Mouse (Mus musculus): Measurements from ENCODE around the gene Ripor3. TPM values are rescaled to one million over a fixed set of nuclear protein-coding genes. Genes with fewer than 3 reads are reported as not detected.

Ripor3 gene
- polyA plus RNA-seq, 1 experiment from 2014 or later = 2.1 TPM

- 68% methylated on average over 14 of the region's 14 CpGs for WGBS (ENCODE audit: insufficient replicate concordance)
- Histone ChIP-seq H3K9ac (ENCODE audit: low read depth, low read length) (0 out of 2 replicates have a peak overlapping the region, but pooled peaks have one; percentile 10), H3K9me3 (replicated peaks; ENCODE audit: control insufficient read depth, low read length) (no peaks in the 10 kb centered on the region), H3K27ac (ENCODE audit: low read depth, low read length) (no peak overlapping the region), H3K27me3 (ENCODE audit: control insufficient read depth, insufficient read depth, low read length) (no peaks in the 10 kb centered on the region; the same call in 1 of the 2 replicates), H3K4me1 (ENCODE audit: control insufficient read depth, insufficient read depth, low read length) (peaks cover 27% of the 10 kb centered on the region), H3K4me2 (no peak overlapping the region), H3K36me3 (ENCODE audit: control insufficient read depth, insufficient read depth, low read length) (no peaks in the 10 kb centered on the region), H3K4me3 (ENCODE audit: low read depth, low read length) (no peak overlapping the region)
- ATAC-seq (replicated peaks; ENCODE audit: insufficient number of reproducible peaks, low FRiP score, low TSS enrichment) = 0 out of 2 replicates have a peak, but pooled peaks have one; percentile 11
These were observed 21.1 kb downstream of the Ripor3 start for GRCm38 (mm10) chr2:167989310-167989709.

- Histone ChIP-seq H3K9ac (ENCODE audit: low read depth, low read length) (peak overlapping the region; percentile 34; the same call in 1 of the 2 replicates), H3K4me2 (no peak overlapping the region; the same call in 1 of the 2 replicates), H3K27ac (ENCODE audit: low read depth, low read length) (no peak overlapping the region), H3K4me1 (ENCODE audit: control insufficient read depth, insufficient read depth, low read length) (peaks cover 27% of the 10 kb centered on the region), H3K36me3 (ENCODE audit: control insufficient read depth, insufficient read depth, low read length) (no peaks in the 10 kb centered on the region), H3K9me3 (replicated peaks; ENCODE audit: control insufficient read depth, low read length) (no peaks in the 10 kb centered on the region), H3K4me3 (ENCODE audit: low read depth, low read length) (no peak overlapping the region), H3K27me3 (ENCODE audit: control insufficient read depth, insufficient read depth, low read length) (no peaks in the 10 kb centered on the region; the same call in 1 of the 2 replicates)
- no peak for ATAC-seq (replicated peaks; ENCODE audit: insufficient number of reproducible peaks, low FRiP score, low TSS enrichment)
- 33% methylated on average over 12 of the region's 12 CpGs for WGBS (ENCODE audit: insufficient replicate concordance)
These were observed 22.8 kb downstream of the Ripor3 start for GRCm38 (mm10) chr2:167987640-167988039.

GRCm38 (mm10) chr2:167986762-167987161, 23.7 kb downstream of the Ripor3 start:
- WGBS (ENCODE audit: insufficient replicate concordance) = 6% methylated on average over 7 of the region's 7 CpGs
- Histone ChIP-seq H3K4me1 (ENCODE audit: control insufficient read depth, insufficient read depth, low read length) (peaks cover 27% of the 10 kb centered on the region), H3K27me3 (ENCODE audit: control insufficient read depth, insufficient read depth, low read length) (no peaks in the 10 kb centered on the region), H3K27ac (ENCODE audit: low read depth, low read length) (no peak overlapping the region), H3K9me3 (replicated peaks; ENCODE audit: control insufficient read depth, low read length) (no peaks in the 10 kb centered on the region), H3K9ac (ENCODE audit: low read depth, low read length) (peak overlapping the region; percentile 34; the same call in 1 of the 2 replicates), H3K4me3 (ENCODE audit: low read depth, low read length) (no peak overlapping the region), H3K4me2 (peak overlapping the region; percentile 19; the same call in 1 of the 2 replicates), H3K36me3 (ENCODE audit: control insufficient read depth, insufficient read depth, low read length) (no peaks in the 10 kb centered on the region)
- ATAC-seq (replicated peaks; ENCODE audit: insufficient number of reproducible peaks, low FRiP score, low TSS enrichment) = 0 out of 2 replicates have a peak, but pooled peaks have one; percentile 31

- Histone ChIP-seq H3K4me2 (no peak overlapping the region), H3K36me3 (ENCODE audit: control insufficient read depth, insufficient read depth, low read length) (no peaks in the 10 kb centered on the region), H3K27me3 (ENCODE audit: control insufficient read depth, insufficient read depth, low read length) (no peaks in the 10 kb centered on the region), H3K4me1 (ENCODE audit: control insufficient read depth, insufficient read depth, low read length) (peaks cover 27% of the 10 kb centered on the region), H3K9me3 (replicated peaks; ENCODE audit: control insufficient read depth, low read length) (no peaks in the 10 kb centered on the region), H3K4me3 (ENCODE audit: low read depth, low read length) (no peak overlapping the region), H3K27ac (ENCODE audit: low read depth, low read length) (no peak overlapping the region), H3K9ac (ENCODE audit: low read depth, low read length) (no peak overlapping the region)
- 39% methylated on average over 3 of the region's 3 CpGs for WGBS (ENCODE audit: insufficient replicate concordance)
- ATAC-seq (replicated peaks; ENCODE audit: insufficient number of reproducible peaks, low FRiP score, low TSS enrichment) = no peak
These were observed 25.5 kb downstream of the Ripor3 start for GRCm38 (mm10) chr2:167984946-167985345.

GRCm38 (mm10) chr2:167984371-167984770, 26.0 kb downstream of the Ripor3 start:
- no peak overlapping the region for H3K4me2 ChIP-seq
- WGBS (ENCODE audit: insufficient replicate concordance) = 76% methylated on average over 5 of the region's 5 CpGs

GRCm38 (mm10) chr2:167982646-167983045, 27.8 kb downstream of the Ripor3 start:
- ATAC-seq (replicated peaks; ENCODE audit: insufficient number of reproducible peaks, low FRiP score, low TSS enrichment) = no peak
- Histone ChIP-seq H3K36me3 (ENCODE audit: control insufficient read depth, insufficient read depth, low read length) (0 out of 2 replicates have a peak, but pooled peaks cover 4% of the 10 kb centered on the region), H3K4me1 (ENCODE audit: control insufficient read depth, insufficient read depth, low read length) (peaks cover 13% of the 10 kb centered on the region), H3K4me2 (no peak overlapping the region), H3K4me3 (ENCODE audit: low read depth, low read length) (no peak overlapping the region), H3K27ac (ENCODE audit: low read depth, low read length) (no peak overlapping the region), H3K27me3 (ENCODE audit: control insufficient read depth, insufficient read depth, low read length) (no peaks in the 10 kb centered on the region), H3K9me3 (replicated peaks; ENCODE audit: control insufficient read depth, low read length) (no peaks in the 10 kb centered on the region), H3K9ac (ENCODE audit: low read depth, low read length) (no peak overlapping the region)
- 55% methylated on average over 9 of the region's 9 CpGs for WGBS (ENCODE audit: insufficient replicate concordance)

More at GRCm38 (mm10) chr2:167984371-167984770, 26.0 kb downstream of the Ripor3 start:
- Histone ChIP-seq H3K36me3 (ENCODE audit: control insufficient read depth, insufficient read depth, low read length) (0 out of 2 replicates have a peak, but pooled peaks cover 3% of the 10 kb centered on the region), H3K4me3 (ENCODE audit: low read depth, low read length) (no peak overlapping the region), H3K27me3 (ENCODE audit: control insufficient read depth, insufficient read depth, low read length) (no peaks in the 10 kb centered on the region), H3K9me3 (replicated peaks; ENCODE audit: control insufficient read depth, low read length) (no peaks in the 10 kb centered on the region), H3K27ac (ENCODE audit: low read depth, low read length) (no peak overlapping the region), H3K4me1 (ENCODE audit: control insufficient read depth, insufficient read depth, low read length) (peaks cover 24% of the 10 kb centered on the region), H3K9ac (ENCODE audit: low read depth, low read length) (no peak overlapping the region)
- no peak for ATAC-seq (replicated peaks; ENCODE audit: insufficient number of reproducible peaks, low FRiP score, low TSS enrichment)

- H3K4me3 ChIP-seq (ENCODE audit: low read depth, low read length) = no peak overlapping the region
- no peak for ATAC-seq (replicated peaks; ENCODE audit: insufficient number of reproducible peaks, low FRiP score, low TSS enrichment)
- H3K27ac ChIP-seq (ENCODE audit: low read depth, low read length) = no peak overlapping the region
- peaks cover 19% of the 10 kb centered on the region for H3K36me3 ChIP-seq (ENCODE audit: control insufficient read depth, insufficient read depth, low read length)
- no peak overlapping the region for H3K9ac ChIP-seq (ENCODE audit: low read depth, low read length)
- WGBS (ENCODE audit: insufficient replicate concordance) = 83% methylated on average over 10 of the region's 10 CpGs
- H3K9me3 ChIP-seq (replicated peaks; ENCODE audit: control insufficient read depth, low read length) = no peaks in the 10 kb centered on the region
- H3K4me2 ChIP-seq = no peak overlapping the region
- no peaks in the 10 kb centered on the region; the same call in 1 of the 2 replicates for H3K4me1 ChIP-seq (ENCODE audit: control insufficient read depth, insufficient read depth, low read length)
- no peaks in the 10 kb centered on the region for H3K27me3 ChIP-seq (ENCODE audit: control insufficient read depth, insufficient read depth, low read length)
These were observed 30.0 kb downstream of the Ripor3 start for GRCm38 (mm10) chr2:167980391-167980790.

GRCm38 (mm10) chr2:167978271-167978670, 32.1 kb downstream of the Ripor3 start:
- no peak overlapping the region for H3K4me2 ChIP-seq
- peaks cover 11% of the 10 kb centered on the region for H3K4me1 ChIP-seq (ENCODE audit: control insufficient read depth, insufficient read depth, low read length)
- no peak overlapping the region for H3K27ac ChIP-seq (ENCODE audit: low read depth, low read length)
- ATAC-seq (replicated peaks; ENCODE audit: insufficient number of reproducible peaks, low FRiP score, low TSS enrichment) = no peak
- 91% methylated on average over 10 of the region's 10 CpGs for WGBS (ENCODE audit: insufficient replicate concordance)
- no peaks in the 10 kb centered on the region for H3K27me3 ChIP-seq (ENCODE audit: control insufficient read depth, insufficient read depth, low read length)
- H3K4me3 ChIP-seq (ENCODE audit: low read depth, low read length) = no peak overlapping the region
- H3K9me3 ChIP-seq (replicated peaks; ENCODE audit: control insufficient read depth, low read length) = no peaks in the 10 kb centered on the region
- no peak overlapping the region for H3K9ac ChIP-seq (ENCODE audit: low read depth, low read length)
- peaks cover 31% of the 10 kb centered on the region for H3K36me3 ChIP-seq (ENCODE audit: control insufficient read depth, insufficient read depth, low read length)

- Histone ChIP-seq H3K27me3 (ENCODE audit: control insufficient read depth, insufficient read depth, low read length) (no peaks in the 10 kb centered on the region), H3K36me3 (ENCODE audit: control insufficient read depth, insufficient read depth, low read length) (peaks cover 35% of the 10 kb centered on the region), H3K27ac (ENCODE audit: low read depth, low read length) (no peak overlapping the region), H3K9me3 (replicated peaks; ENCODE audit: control insufficient read depth, low read length) (no peaks in the 10 kb centered on the region), H3K4me1 (ENCODE audit: control insufficient read depth, insufficient read depth, low read length) (peaks cover 31% of the 10 kb centered on the region), H3K4me3 (ENCODE audit: low read depth, low read length) (no peak overlapping the region), H3K9ac (ENCODE audit: low read depth, low read length) (no peak overlapping the region), H3K4me2 (no peak overlapping the region)
- no peak for ATAC-seq (replicated peaks; ENCODE audit: insufficient number of reproducible peaks, low FRiP score, low TSS enrichment)
- WGBS (ENCODE audit: insufficient replicate concordance) = 79% methylated on average over 12 of the region's 12 CpGs
These were observed 34.7 kb downstream of the Ripor3 start for GRCm38 (mm10) chr2:167975746-167976145.

Data from heart, embryonic 11.5 days (tissue).